Mouse (Mus musculus) spleen, adult 2 months (tissue): ENCODE measurements around the gene Figla.

Experiments
- CTCF ChIP-seq: fragments of 200-500 bp; IDR thresholded peaks from 2 replicates; pipeline ENCODE4 v1.5.1; 2011; ENCODE audit warnings: mild to moderate bottlenecking, inconsistent platforms; ENCODE audit not compliant: insufficient read depth, insufficient read length, insufficient replicate concordance; ENCODE audit errors: extremely low read depth
- POLR2A ChIP-seq: fragments of 200-500 bp; IDR thresholded peaks from 2 replicates; pipeline ENCODE4 v1.6.1; 2011; ENCODE audit warnings: low read depth, low read length, inconsistent platforms

DNA sequence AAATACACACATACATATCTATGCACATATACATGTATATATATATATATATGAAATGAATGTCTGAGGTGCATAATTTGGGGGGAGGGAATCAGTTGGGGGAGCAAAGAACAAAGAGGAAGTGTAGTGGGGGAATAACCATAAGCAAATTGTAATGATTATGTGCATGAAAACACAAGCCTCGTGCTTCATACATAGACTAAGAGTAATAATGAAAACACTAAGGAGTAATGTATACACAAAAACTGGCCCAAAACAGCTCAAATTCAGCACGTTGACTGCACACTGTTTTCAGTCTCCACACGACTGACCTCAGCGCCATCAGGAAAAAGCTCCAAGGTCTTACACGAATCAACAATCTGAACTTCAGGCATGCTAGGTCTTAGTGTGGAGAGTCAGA lies 39.7 kb upstream of the Figla start:
- TF ChIP-seq CTCF (no peak), POLR2A (no peak)
